Mouse (Mus musculus): ENCODE measurements around the gene Sept9. TPM values are rescaled to one million over a fixed set of nuclear protein-coding genes. Genes with fewer than 3 reads are reported as not detected.

The Sept9 gene
- polyA plus RNA-seq, 1 experiment: 13.3 TPM

DNA sequence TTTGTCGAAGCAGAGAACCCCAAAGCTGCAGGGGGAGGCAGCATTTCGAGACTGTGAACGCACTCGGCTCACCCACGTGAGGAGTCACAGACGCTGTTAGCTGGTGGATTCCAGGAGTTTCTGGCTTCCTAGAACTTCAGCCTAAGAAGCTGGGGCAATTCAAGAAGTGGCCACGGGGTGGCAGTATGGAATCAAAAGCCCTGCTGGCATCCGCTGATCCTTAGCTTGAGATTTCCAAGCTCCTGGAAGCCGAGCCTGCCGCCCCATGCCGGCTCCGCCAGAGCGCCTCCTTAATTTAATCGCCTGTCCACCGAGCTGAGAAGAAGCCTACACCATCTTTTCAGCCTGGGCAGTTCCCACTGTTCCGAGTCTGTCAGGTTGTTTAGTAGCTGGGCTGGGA is 185.4 kb downstream of the Sept9 start:
- under 1% methylated on average over 16 of the region's 16 CpGs for WGBS

DNA sequence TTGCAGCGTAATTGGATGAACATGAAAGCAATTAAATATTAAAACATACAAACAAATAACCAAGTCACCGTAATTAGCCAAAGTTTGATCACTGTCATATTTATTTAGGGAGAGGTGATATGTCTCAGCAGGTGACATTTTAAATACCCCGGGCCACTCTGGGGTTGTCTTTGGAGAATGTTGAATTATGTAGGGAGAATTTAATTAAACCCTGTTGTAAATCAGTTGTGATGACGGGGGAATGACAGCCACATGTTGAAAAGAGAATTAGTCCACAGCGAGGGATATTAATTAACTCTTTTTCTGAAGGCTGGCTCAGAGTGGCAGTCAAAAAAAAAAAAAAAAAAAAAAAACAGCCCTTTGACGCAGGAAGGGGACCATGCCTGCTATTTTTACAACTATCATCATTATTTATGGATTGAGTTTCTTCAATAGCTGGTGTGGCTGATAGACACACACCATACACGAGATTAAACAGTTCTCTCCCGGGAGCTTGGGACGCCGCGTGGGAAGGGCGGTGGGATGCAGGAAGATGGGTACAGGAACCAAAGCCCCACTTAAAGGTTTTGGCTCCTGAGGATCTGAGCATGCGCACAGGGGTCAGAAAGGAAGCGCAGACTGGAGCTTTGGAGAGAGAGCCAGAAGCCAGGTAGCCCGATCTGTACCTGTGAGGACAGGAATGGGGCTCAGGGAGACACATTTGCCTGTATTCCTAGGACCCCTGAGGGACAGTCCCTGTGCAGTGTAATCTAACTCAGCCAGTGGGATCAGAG is 186.1 kb downstream of the Sept9 start:
- Histone ChIP-seq H3K4me3 (replicated peaks; ENCODE audit: insufficient read depth, low read depth, low read length) (no peak overlapping the region), H3K4me1 (ENCODE audit: control insufficient read depth, insufficient read depth, low read length) (0 out of 2 replicates have a peak, but pooled peaks cover 3% of the 10 kb centered on the region), H3K27ac (ENCODE audit: insufficient read depth, low read length) (no peak overlapping the region), H3K27me3 (ENCODE audit: control insufficient read depth, insufficient read depth, low read length) (no peaks in the 10 kb centered on the region; the same call in 1 of the 2 replicates)
- no peak for TF ChIP-seq POLR2A (IDR thresholded peaks at IDR 0.05; ENCODE audit: borderline replicate concordance, insufficient read depth, low read length)
- no peak for TF ChIP-seq CTCF (IDR thresholded peaks at IDR 0.05; ENCODE audit: borderline replicate concordance, insufficient read depth, low read depth, low read length)
- no peak for DNase-seq
- 35% methylated on average over 15 of the region's 15 CpGs for WGBS

More for the DNA sequence above, 185.4 kb downstream of the Sept9 start:
- DNase-seq: peak; percentile 88 to 93
- Histone ChIP-seq H3K27ac (ENCODE audit: insufficient read depth, low read length) (no peak overlapping the region), H3K27me3 (ENCODE audit: control insufficient read depth, insufficient read depth, low read length) (no peaks in the 10 kb centered on the region; the same call in 1 of the 2 replicates), H3K4me1 (ENCODE audit: control insufficient read depth, insufficient read depth, low read length) (no peaks in the 10 kb centered on the region), H3K4me3 (replicated peaks; ENCODE audit: insufficient read depth, low read depth, low read length) (no peak overlapping the region)
- TF ChIP-seq CTCF (IDR thresholded peaks at IDR 0.05; ENCODE audit: borderline replicate concordance, insufficient read depth, low read depth, low read length) (peak; percentile 83), POLR2A (IDR thresholded peaks at IDR 0.05; ENCODE audit: borderline replicate concordance, insufficient read depth, low read length) (no peak)

DNA sequence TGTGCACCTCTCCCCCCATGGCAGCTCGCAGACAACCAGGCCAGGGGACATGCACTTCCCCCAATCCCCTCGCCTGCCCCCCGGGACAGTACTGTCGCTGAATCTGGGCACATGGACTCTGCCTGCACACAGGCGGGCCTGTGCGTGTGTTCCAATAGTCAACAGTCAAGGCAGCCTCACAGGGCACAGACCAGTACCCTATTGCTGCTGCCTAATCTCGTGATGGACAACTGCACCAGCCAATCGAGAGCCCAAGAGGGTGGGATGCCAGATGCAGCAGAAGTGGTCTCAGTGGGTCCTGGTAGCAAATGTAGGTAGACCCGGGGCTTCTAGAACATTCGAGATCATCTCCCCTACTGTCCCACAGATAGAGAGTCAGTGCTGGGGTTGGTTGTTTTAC is 187.8 kb downstream of the Sept9 start:
- WGBS: 80% methylated on average over 10 of the region's 10 CpGs

DNA sequence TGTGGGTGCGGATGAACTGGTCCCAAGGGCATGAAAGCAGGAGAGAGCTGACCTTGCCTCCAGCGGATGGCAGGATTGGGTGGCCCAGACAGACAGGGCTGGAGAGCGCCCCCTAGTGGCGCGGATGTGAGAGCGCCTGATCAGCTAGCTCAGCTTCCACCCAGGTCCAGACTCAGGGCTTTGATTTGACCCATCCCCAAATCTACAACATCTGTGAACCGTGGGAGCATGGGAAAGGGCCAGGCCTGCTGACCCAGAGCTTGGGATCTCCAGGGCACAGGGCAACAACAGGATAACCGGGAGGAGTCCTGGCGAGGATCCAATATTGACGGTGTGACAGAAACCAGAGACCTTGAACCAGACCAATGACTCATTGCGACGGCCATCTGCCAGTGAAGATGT is 190.5 kb downstream of the Sept9 start:
- peaks cover 8% of the 10 kb centered on the region; the same call in 1 of the 2 replicates for H3K4me1 ChIP-seq (ENCODE audit: control insufficient read depth, insufficient read depth, low read length)
- peak; percentile 57 to 68 for DNase-seq
- H3K4me3 ChIP-seq (replicated peaks; ENCODE audit: insufficient read depth, low read depth, low read length): no peak overlapping the region
- WGBS: 20% methylated on average over 12 of the region's 12 CpGs
- no peak overlapping the region for H3K27ac ChIP-seq (ENCODE audit: insufficient read depth, low read length)
- TF ChIP-seq POLR2A (IDR thresholded peaks at IDR 0.05; ENCODE audit: borderline replicate concordance, insufficient read depth, low read length) (no peak), CTCF (IDR thresholded peaks at IDR 0.05; ENCODE audit: borderline replicate concordance, insufficient read depth, low read depth, low read length) (peak; percentile 72)
- H3K27me3 ChIP-seq (ENCODE audit: control insufficient read depth, insufficient read depth, low read length): no peaks in the 10 kb centered on the region; the same call in 1 of the 2 replicates

More for the DNA sequence above, 187.8 kb downstream of the Sept9 start:
- Histone ChIP-seq H3K27ac (ENCODE audit: insufficient read depth, low read length) (no peak overlapping the region), H3K4me1 (ENCODE audit: control insufficient read depth, insufficient read depth, low read length) (0 out of 2 replicates have a peak, but pooled peaks cover 3% of the 10 kb centered on the region), H3K4me3 (replicated peaks; ENCODE audit: insufficient read depth, low read depth, low read length) (no peak overlapping the region), H3K27me3 (ENCODE audit: control insufficient read depth, insufficient read depth, low read length) (no peaks in the 10 kb centered on the region; the same call in 1 of the 2 replicates)
- DNase-seq: no peak
- no peak for TF ChIP-seq CTCF (IDR thresholded peaks at IDR 0.05; ENCODE audit: borderline replicate concordance, insufficient read depth, low read depth, low read length)

DNA sequence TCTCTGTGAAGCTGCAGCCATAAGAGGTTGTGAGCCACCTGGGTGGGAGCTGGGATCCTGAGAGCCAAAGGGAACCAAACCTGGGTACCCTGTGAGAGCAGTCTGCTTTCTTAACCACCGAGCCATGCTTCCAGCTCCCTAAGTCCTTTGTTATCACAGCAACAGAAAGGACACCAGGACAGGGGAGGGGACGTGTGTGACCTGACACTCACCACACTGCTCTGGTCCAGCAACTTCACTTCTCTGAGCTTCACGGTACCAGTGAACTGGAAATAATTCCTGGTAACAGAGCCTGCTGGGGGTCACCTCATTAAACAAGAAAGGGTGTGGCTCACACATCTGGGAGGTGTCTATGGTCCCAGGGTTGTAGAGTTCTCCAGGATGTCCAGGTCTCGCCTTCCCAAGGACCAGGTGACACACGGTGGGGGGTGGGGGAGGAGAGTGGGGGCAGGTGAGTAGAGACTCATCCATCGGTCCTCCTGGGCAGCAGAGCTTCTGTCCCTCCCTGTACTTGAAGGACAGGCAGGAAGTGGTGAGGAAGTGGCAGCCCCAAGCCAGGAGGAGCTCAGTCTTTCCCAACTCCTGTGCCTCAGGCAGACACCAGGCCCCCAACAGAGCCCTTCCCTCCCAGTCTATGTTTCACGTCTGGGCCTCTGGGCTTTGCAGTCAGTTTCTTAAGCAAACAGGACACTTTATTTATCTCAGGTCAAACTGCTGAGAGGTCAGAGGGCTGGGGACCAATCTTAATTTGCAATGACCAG is 191.5 kb downstream of the Sept9 start:
- Histone ChIP-seq H3K4me1 (ENCODE audit: control insufficient read depth, insufficient read depth, low read length) (peaks cover 8% of the 10 kb centered on the region; the same call in 1 of the 2 replicates), H3K4me3 (replicated peaks; ENCODE audit: insufficient read depth, low read depth, low read length) (no peak overlapping the region), H3K27me3 (ENCODE audit: control insufficient read depth, insufficient read depth, low read length) (no peaks in the 10 kb centered on the region), H3K27ac (ENCODE audit: insufficient read depth, low read length) (no peak overlapping the region)
- WGBS: 57% methylated on average over 7 of the region's 7 CpGs
- TF ChIP-seq POLR2A (IDR thresholded peaks at IDR 0.05; ENCODE audit: borderline replicate concordance, insufficient read depth, low read length): no peak
- TF ChIP-seq CTCF (IDR thresholded peaks at IDR 0.05; ENCODE audit: borderline replicate concordance, insufficient read depth, low read depth, low read length): no peak
- DNase-seq: no peak

DNA sequence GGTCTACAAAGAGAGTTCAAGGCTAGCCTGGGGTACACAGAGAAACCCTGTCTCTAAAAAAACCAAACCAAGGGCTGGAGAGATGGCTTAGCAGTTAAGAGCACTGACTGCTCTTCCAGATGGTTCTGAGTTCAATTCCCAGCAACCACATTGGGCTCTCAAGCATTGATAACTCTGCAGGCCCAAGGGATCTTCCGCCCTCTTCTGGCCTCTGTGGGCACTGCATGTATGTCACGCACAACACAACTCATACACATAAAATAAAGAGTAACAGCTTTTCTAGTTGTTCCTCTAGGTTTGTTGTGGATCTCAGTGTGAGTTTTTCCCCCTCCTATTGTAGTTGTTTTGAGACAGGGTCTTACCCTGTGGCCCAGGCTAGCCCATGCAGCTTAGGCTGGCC is 192.8 kb downstream of the Sept9 start:
- peak; percentile 32; the same call in 1 of the 2 replicates for TF ChIP-seq CTCF (IDR thresholded peaks at IDR 0.05; ENCODE audit: borderline replicate concordance, insufficient read depth, low read depth, low read length)
- no peak for TF ChIP-seq POLR2A (IDR thresholded peaks at IDR 0.05; ENCODE audit: borderline replicate concordance, insufficient read depth, low read length)
- Histone ChIP-seq H3K4me1 (ENCODE audit: control insufficient read depth, insufficient read depth, low read length) (peaks cover 8% of the 10 kb centered on the region; the same call in 1 of the 2 replicates), H3K4me3 (replicated peaks; ENCODE audit: insufficient read depth, low read depth, low read length) (no peak overlapping the region), H3K27me3 (ENCODE audit: control insufficient read depth, insufficient read depth, low read length) (no peaks in the 10 kb centered on the region), H3K27ac (ENCODE audit: insufficient read depth, low read length) (no peak overlapping the region)
- 89% methylated on average over 2 of the region's 2 CpGs for WGBS
- DNase-seq: no peak

DNA sequence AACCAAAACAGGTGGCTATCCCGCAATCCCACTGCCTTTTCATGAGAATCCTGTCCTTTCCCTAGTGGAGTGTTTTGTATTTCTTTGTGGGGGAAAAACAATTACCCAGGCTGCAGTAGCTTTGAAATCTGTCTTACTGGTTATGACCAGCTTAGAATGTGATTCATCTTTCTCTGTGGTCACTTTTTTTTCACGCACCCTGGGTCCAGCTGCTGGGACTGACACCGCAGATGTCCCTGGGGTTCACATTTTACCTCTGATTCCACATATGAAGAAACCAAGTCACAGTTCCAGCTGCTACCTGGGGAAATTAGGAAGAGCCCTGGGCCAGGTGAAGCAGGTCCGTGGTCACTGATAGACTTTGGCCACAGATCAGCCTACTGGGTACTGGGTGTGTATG is 194.3 kb downstream of the Sept9 start:
- no peak overlapping the region for H3K4me3 ChIP-seq (replicated peaks; ENCODE audit: insufficient read depth, low read depth, low read length)
- H3K27ac ChIP-seq (ENCODE audit: insufficient read depth, low read length): no peak overlapping the region
- no peak for TF ChIP-seq CTCF (IDR thresholded peaks at IDR 0.05; ENCODE audit: borderline replicate concordance, insufficient read depth, low read depth, low read length)
- no peak for DNase-seq
- 83% methylated on average over 4 of the region's 4 CpGs for WGBS
- H3K27me3 ChIP-seq (ENCODE audit: control insufficient read depth, insufficient read depth, low read length): no peaks in the 10 kb centered on the region
- H3K4me1 ChIP-seq (ENCODE audit: control insufficient read depth, insufficient read depth, low read length): peaks cover 8% of the 10 kb centered on the region; the same call in 1 of the 2 replicates

Measured in cerebellum, adult 2 months (tissue).